Mouse (Mus musculus) forebrain, embryonic 11.5 days (tissue): Measurements from ENCODE around the gene Pax5. TPM values are rescaled to one million over a fixed set of nuclear protein-coding genes. Genes with fewer than 3 reads are reported as not detected.

Source experiments
- ATAC-seq: fragments of 200-750 bp; cut with Nextera tagmentation; replicated peaks from 2 replicates; pipeline ENCODE4 v1.8.0; 2017; ENCODE audit warnings: moderate TSS enrichment; ENCODE audit not compliant: low FRiP score
- DNase-seq: peaks from one replicate; pipeline ENCODE4 v3.0.0-alpha.2; 2017; ENCODE audit warnings: low spot score
- H3K27ac ChIP-seq: fragments of 300-500 bp; sonication (generic); 2 replicates; pipeline ENCODE4 v1.5.1; 2014; ENCODE audit warnings: low read depth, low read length
- H3K27me3 ChIP-seq: fragments of 300-500 bp; sonication (generic); 2 replicates; pipeline ENCODE4 v1.6.1; 2014; ENCODE audit warnings: mild to moderate bottlenecking, low read length, mixed read lengths; ENCODE audit not compliant: control insufficient read depth, insufficient read depth
- H3K36me3 ChIP-seq: fragments of 300-500 bp; sonication (generic); 2 replicates; pipeline ENCODE4 v1.6.1; 2014; ENCODE audit warnings: mild to moderate bottlenecking, low read length, moderate library complexity, mixed read lengths; ENCODE audit not compliant: control insufficient read depth, insufficient read depth
- H3K4me1 ChIP-seq: fragments of 300-500 bp; sonication (generic); replicated peaks from 2 replicates; pipeline ENCODE4 v1.6.1; 2014; ENCODE audit warnings: low read length, mixed read lengths; ENCODE audit not compliant: control insufficient read depth, insufficient read depth
- H3K4me2 ChIP-seq: fragments of 300-500 bp; sonication (generic); 2 replicates; pipeline ENCODE4 v1.6.1; 2014; ENCODE audit warnings: low read depth, mild to moderate bottlenecking, low read length, moderate library complexity, mixed read lengths; ENCODE audit not compliant: severe bottlenecking
- H3K4me3 ChIP-seq: fragments of 300-500 bp; sonication (generic); 2 replicates; pipeline ENCODE4 v1.5.1; 2014; ENCODE audit warnings: low read depth, low read length
- H3K9ac ChIP-seq: fragments of 300-500 bp; sonication (generic); 2 replicates; pipeline ENCODE4 v1.6.1; 2014; ENCODE audit warnings: low read length
- H3K9me3 ChIP-seq: fragments of 300-500 bp; sonication (generic); 2 replicates; pipeline ENCODE4 v1.6.1; 2016; ENCODE audit warnings: low read length, mixed read lengths; ENCODE audit not compliant: control insufficient read depth
- WGBS: fragments of 180-500 bp; shearing (Covaris S2); extraction: QIAGEN DNeasy Blood & Tissue Kit; methylation state at CpG from one replicate; pipeline ENCODE4 v1.1.7; 2014; 5-methylcytosine and 5-hydroxymethylcytosine counted together
- polyA plus RNA-seq: library from polyadenylated mRNA; unstranded; fragments of >200 nt; fragmentation: Nextera tagmentation; extraction: Ambion mirVana; gene quantifications from 2 replicates; pipeline ENCODE4 v1.2.1, GENCODE M21; 2014

The Pax5 gene
- polyA plus RNA-seq, 1 experiment from 2014 or later, result 0.11 TPM

DNA sequence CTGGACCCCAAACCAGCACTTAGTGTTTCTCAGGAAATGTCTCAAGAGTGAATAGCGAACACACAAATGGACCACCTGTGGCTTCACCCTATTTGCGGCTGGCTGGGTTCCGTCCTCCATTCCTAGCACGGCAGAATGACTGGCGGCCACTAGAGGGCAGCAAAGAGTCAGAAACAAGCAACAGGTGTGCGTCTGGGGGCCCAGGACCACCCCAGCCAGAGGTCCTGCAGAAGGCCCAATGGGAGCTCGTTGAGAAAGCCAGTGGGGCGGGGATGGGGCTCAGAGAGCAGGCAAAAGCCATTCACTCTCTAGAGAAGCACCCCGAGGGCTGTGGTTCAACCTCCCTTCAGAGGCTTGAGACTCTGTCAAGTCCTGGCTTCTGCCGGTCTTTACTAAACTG lies 145.7 kb downstream of the Pax5 start:
- no peak overlapping the region for H3K4me2 ChIP-seq
- ATAC-seq, result no peak

DNA sequence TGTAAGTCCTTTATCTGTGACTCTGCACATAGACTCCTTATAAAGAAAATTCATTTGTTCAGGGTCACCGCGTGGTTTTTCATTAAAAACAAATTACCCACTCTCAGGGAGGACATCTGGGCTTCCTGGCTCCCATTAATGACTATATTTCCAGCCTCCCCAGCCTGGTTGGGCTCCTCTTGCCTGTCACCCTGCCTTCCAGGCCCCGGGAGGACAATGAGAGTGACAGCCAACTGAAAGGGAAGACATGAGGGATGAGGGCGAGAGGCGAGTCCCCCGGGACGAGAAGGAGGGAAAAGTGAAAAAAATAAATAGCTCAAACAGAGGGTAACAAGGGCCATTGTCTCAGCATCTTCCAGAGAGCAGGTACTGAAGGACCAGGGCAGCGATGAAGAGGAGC lies 149.3 kb downstream of the Pax5 start:
- 51% methylated on average over 8 of the region's 8 CpGs for WGBS
- H3K4me1 ChIP-seq, result peaks cover 10% of the 10 kb centered on the region
- no peak overlapping the region for H3K4me2 ChIP-seq
- H3K9ac ChIP-seq, result no peak overlapping the region
- H3K27me3 ChIP-seq, result peaks cover 32% of the 10 kb centered on the region
- H3K36me3 ChIP-seq, result no peaks in the 10 kb centered on the region
- no peak overlapping the region for H3K27ac ChIP-seq
- H3K9me3 ChIP-seq, result no peaks in the 10 kb centered on the region
- no peak overlapping the region for H3K4me3 ChIP-seq
- ATAC-seq (no peak), DNase-seq (no peak)

More for the DNA sequence above, 145.7 kb downstream of the Pax5 start:
- H3K27me3 ChIP-seq, result peaks cover 27% of the 10 kb centered on the region
- H3K4me3 ChIP-seq, result no peak overlapping the region
- no peaks in the 10 kb centered on the region for H3K36me3 ChIP-seq
- no peak overlapping the region for H3K9ac ChIP-seq
- H3K9me3 ChIP-seq, result no peaks in the 10 kb centered on the region
- peak; percentile 88 for DNase-seq
- 8% methylated on average over 10 of the region's 10 CpGs for WGBS
- H3K4me1 ChIP-seq, result no peaks in the 10 kb centered on the region
- no peak overlapping the region for H3K27ac ChIP-seq

DNA sequence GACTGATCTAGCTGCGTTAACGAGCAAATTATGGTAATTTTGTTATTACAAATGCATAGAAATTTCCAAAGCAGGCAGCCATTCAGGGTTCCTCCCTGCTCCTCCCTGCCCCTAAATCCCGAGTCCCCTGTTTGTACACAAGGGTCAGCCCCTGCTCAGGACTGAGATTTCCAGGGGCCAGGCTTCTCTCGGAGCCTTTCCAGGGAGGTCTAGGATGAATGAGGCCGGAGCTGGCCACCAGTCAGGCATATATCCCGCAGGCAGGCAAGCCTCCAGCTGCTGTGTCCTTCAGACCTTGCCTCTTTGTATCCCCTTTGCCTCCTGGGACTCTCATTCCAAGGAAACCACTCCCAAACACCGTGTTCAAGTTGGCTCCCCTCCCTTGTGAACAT lies 151.7 kb downstream of the Pax5 start:
- 3% methylated on average over 7 of the region's 7 CpGs for WGBS
- peaks cover 10% of the 10 kb centered on the region for H3K4me1 ChIP-seq
- H3K4me2 ChIP-seq, result peak overlapping the region; percentile 87
- H3K9ac ChIP-seq, result peak overlapping the region; percentile 32; the same call in 1 of the 2 replicates
- H3K27me3 ChIP-seq, result peaks cover 25% of the 10 kb centered on the region
- H3K36me3 ChIP-seq, result no peaks in the 10 kb centered on the region
- H3K27ac ChIP-seq, result peak overlapping the region; percentile 77
- DNase-seq (no peak), ATAC-seq (no peak; the same call in 1 of the 2 replicates)
- peak overlapping the region; percentile 31 for H3K4me3 ChIP-seq
- no peaks in the 10 kb centered on the region for H3K9me3 ChIP-seq

DNA sequence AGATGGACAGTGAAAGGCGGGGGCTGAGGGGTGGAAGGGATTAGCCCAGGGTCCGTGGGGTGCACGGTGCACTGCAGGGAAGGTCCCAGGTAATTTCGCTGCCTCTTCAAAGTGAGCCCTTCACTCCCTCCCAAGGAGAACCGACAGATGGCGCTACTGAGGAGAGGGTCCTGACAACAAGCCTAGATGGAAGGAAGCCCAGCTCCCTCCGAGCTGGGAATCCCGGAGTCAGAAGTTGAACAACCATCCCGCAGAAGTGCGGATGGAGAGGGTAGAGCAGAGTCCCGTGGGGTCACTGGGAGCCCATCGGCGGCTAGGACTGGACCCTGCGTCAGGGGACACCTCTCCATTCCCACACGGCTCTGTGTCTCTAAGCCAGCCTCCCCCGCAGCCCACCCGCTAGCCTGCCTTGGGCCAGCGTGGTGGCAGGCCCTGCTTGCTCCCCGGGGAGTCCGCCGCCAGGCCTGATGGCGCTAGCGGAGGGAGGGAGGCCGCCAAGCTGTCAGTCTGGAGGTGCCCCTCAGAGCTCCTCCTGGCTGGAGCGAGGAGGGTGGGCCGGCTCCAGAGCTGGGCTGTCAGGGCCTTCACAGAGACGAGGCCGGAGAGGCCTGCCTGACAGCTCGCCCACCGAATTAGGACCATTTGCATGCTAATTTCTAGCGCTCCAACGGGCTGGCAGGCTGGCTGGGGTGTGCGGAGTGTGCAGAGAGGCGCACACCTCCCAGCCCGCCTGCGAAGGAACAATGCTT lies 152.3 kb downstream of the Pax5 start:
- DNase-seq (peak; percentile 88), ATAC-seq (peak; percentile 93)
- peak overlapping the region; percentile 31 for H3K4me3 ChIP-seq
- no peaks in the 10 kb centered on the region for H3K36me3 ChIP-seq
- H3K27me3 ChIP-seq, result peaks cover 21% of the 10 kb centered on the region
- H3K27ac ChIP-seq, result peak overlapping the region; percentile 77
- no peaks in the 10 kb centered on the region for H3K9me3 ChIP-seq
- H3K4me1 ChIP-seq, result peaks cover 10% of the 10 kb centered on the region
- WGBS, result 1% methylated on average over 35 of the region's 36 CpGs
- peak overlapping the region; percentile 87 for H3K4me2 ChIP-seq
- H3K9ac ChIP-seq, result peak overlapping the region; percentile 53

DNA sequence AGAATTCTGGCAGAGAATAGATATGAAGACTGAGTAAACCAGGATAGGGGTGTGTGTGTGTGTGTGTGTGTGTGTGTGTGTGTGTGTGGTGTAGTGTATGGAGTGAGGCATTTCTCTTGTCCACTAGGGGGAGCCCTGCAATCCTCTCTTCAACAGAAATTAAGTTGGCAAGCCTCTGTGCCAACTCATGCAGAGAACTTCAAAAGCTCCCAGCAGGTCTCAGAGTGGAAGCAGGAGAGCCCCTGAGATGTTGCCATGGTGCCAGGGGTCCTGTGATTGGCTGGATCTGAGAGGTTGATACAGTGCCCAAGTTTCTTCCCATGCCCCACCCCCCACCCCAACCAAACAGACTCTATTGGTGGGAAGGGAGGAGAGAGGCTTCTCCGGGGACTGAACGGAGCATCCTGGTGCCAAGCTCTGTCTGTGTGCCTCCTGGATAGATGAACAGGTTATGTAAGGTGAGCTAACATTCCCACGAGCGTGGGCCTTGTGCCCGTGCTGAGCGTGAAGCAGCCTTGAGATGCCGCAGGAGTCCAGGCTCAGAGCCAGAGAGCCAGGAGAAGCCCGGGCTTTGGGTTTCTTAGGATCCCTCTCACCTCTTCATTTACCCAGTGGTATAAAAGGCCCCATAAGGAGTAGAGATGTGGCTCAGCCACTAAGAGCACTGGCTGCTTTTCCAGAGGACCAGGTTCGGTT lies 153.6 kb downstream of the Pax5 start:
- no peaks in the 10 kb centered on the region for H3K36me3 ChIP-seq
- H3K4me2 ChIP-seq, result no peak overlapping the region
- peaks cover 10% of the 10 kb centered on the region for H3K4me1 ChIP-seq
- no peaks in the 10 kb centered on the region for H3K9me3 ChIP-seq
- 93% methylated on average over 9 of the region's 9 CpGs for WGBS
- no peak for ATAC-seq
- H3K27me3 ChIP-seq, result peaks cover 19% of the 10 kb centered on the region
- DNase-seq, result no peak
- H3K27ac ChIP-seq, result no peak overlapping the region
- no peak overlapping the region for H3K4me3 ChIP-seq
- H3K9ac ChIP-seq, result no peak overlapping the region

DNA sequence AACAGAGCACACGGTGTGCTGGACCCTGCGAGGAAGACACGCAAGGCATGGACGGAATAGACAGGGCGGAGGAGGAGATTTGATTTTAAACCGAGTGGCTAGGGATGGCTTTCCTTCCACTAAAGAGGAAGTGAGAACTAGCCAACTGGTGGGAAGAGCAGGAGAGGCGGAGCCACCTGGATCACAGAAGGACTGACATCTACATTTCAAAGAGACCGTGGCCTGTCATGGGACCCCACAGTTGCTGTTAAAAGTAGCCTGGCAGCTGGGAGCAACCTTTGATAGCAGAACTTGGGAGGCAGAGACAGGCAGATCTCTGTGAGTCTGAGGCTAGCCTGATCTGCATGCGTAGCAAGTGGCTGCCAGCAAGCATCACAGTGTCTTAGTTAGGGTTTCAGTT lies 154.7 kb downstream of the Pax5 start:
- 89% methylated on average over 9 of the region's 9 CpGs for WGBS
- ATAC-seq (no peak), DNase-seq (no peak)
- Histone ChIP-seq H3K9me3 (no peaks in the 10 kb centered on the region), H3K4me1 (peaks cover 10% of the 10 kb centered on the region), H3K27me3 (peaks cover 13% of the 10 kb centered on the region), H3K36me3 (no peaks in the 10 kb centered on the region), H3K4me2 (no peak overlapping the region), H3K27ac (no peak overlapping the region), H3K4me3 (no peak overlapping the region), H3K9ac (no peak overlapping the region)

DNA sequence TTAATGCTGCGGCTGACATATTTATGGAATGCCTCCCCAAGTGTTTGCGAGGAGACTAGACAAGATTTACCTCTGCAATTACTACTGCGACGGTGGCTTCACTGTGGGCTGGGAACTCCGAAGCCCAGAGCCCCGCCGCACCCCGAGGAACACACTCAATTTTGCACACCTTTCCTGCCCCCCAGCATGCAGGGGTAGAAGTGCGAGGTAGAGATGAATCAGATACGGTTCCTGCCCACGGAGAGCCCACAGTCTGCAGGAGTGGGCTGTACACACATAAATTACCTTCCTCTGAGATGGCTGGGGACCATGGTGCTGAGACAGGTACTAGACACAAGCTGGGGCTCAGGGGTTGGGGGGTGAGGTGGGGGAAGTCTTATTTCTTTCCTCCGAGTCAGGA lies 158.8 kb downstream of the Pax5 start:
- Histone ChIP-seq H3K27me3 (no peaks in the 10 kb centered on the region), H3K4me2 (no peak overlapping the region), H3K4me3 (no peak overlapping the region), H3K9me3 (no peaks in the 10 kb centered on the region), H3K4me1 (no peaks in the 10 kb centered on the region), H3K9ac (no peak overlapping the region), H3K27ac (no peak overlapping the region), H3K36me3 (no peaks in the 10 kb centered on the region)
- DNase-seq (no peak), ATAC-seq (no peak)
- 85% methylated on average over 12 of the region's 12 CpGs for WGBS

DNA sequence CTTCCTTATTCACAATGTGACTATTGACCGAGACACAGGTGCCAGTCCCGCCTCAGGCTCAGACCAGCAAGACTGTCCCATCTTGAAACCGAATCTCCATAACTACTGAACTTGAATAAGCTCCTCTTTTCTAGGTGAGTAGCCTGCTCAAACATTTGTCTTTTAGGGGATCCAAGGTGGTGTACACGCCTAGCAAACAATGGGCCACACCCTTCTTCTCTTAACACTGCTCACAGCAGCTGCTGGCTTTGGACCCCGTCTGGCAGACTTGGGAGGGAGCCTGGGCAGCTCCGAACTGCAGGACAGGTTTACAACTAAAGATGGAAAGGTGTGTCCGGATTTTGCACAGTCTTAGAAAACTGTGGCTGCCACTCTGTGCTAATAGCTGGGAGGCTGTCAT lies 161.3 kb downstream of the Pax5 start:
- no peaks in the 10 kb centered on the region for H3K4me1 ChIP-seq
- H3K27ac ChIP-seq, result no peak overlapping the region
- no peaks in the 10 kb centered on the region for H3K9me3 ChIP-seq
- no peaks in the 10 kb centered on the region for H3K36me3 ChIP-seq
- 84% methylated on average over 7 of the region's 7 CpGs for WGBS
- no peak overlapping the region for H3K4me3 ChIP-seq
- peaks cover 3% of the 10 kb centered on the region; the same call in 1 of the 2 replicates for H3K27me3 ChIP-seq
- H3K9ac ChIP-seq, result no peak overlapping the region
- no peak for ATAC-seq
- no peak overlapping the region for H3K4me2 ChIP-seq
- DNase-seq, result no peak
